Mouse (Mus musculus) adrenal gland (tissue): ENCODE measurements around the gene Atp5s.

ENCODE experiments used
- intact Hi-C: fragments of 180-260 bp; cut with DNase I; formaldehyde crosslinking; loops from one replicate; pipeline ENCODE4 v1.15.1; 2025
- microRNA-seq, 2 experiments: library from miRNA; unstranded; fragments of <30 nt; microRNA quantifications; one replicate each; pipeline ENCODE4; 2019

The Atp5s gene

DNA sequence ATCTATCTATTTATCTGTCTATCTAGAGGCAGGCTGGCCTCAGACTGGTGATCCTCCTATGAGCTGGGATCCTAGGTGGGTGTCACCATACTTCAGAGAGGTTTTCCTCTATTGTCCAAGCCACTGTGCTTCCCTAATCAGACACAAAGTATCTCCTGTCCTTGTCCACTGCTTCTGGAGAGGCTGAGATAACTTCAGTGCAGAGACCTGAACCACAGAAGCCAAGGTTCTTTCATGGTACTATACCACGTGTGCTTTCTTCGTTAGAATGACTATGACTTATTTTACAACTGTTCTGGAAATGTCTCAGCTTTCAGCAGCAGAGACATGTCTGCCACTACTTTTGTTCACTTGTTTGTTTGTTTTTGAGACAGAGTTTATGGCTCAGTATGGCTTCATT lies 44.1 kb downstream of the Atp5s start:
- intact Hi-C loops: loop anchor here (5.0 kb wide), 1 partner anchor 43 kb away; no protein-coding TSS in a partner anchor

DNA sequence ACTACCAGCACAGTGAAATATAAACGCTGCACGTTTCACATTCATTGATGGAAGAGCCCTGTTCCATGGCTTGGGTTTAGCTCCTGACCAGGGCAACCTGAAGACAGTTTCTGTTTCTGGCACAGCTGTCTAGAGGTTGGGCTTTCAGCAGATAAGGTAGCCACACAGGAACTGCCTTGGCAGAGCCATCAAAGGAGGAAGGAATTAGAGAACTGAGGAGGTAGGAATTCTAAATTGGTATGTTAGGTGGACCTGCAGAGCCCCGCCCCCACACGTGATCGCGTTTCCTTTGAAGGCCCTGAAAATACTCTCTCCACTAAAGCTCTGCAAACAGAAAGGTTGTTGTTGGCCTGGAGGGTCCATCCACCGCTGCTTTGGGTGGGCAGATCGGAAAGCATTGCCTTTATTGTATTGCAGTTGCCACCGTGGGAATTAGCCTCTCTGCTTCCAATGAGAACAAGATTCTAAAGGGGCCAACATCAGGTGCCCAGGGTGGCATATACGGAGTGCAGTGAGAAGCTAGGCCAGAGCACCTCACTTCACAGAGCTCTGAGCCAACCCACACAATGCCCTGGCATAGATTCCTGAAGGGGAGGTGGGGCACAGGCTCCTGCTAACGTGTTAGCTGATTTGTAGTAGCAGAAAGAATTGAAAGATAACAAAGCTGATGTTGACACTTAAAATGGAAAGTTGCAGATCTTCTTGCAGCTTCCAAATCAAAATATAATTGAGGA lies 52.0 kb downstream of the Atp5s start:
- intact Hi-C loops: no loop called here

DNA sequence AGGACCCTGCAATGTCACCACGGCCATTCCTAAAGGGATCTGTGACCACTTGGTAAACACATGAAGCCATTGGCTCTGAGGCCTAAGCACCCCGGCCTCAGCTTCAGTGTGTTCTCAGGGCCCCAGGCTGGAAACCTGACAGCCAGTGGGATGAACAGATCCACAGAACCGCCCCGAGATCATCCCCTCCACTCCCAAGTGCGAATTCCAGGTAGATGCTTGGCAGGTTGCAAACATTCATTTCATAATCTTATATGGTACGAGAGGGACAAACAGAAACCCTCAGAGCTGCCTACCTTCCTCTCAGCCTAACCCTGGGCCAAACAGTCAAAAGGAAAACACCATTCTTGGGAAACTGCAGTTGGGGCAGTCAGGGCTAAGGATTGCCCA lies 52.6 kb downstream of the Atp5s start:
- intact Hi-C loops: no loop called here

DNA sequence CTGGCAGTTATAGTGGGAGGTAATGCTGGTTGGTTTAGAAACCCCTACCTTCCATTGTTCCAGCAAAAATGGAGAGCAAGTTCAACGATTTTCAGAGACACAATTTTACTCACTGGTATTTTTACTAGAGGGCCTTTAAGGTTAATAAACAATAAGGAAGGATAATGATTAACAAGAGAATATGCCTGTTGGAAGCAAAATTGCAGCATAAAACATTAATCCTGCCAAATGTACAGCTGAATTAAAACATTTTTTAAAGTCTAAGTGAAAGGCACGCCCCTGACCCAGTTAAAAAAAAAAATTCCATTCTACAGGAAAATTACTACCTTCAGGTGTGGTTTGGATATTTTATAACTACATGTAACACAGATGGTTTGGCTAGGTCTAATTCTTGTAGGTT lies 53.2 kb downstream of the Atp5s start:
- intact Hi-C loops: no loop called here

DNA sequence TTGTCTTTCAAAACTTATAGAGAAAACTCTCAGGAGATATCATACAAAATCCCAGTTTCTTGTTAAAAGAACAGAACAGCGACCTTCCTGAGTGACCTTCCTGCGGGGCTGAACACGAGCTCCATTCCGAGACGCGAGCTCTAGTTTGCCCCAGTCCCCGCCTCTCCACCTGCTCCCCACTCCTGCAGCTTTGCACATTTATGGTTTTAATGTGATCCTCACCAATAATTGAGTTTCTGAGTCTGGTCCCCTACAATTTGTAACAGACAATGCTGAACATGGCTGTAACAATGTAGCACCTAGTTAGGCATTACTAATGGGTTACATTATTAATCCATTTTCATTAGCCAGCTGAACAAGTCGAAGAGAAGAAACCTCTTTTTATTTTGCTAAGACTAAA lies 56.7 kb downstream of the Atp5s start:
- intact Hi-C loops: no loop called here

DNA sequence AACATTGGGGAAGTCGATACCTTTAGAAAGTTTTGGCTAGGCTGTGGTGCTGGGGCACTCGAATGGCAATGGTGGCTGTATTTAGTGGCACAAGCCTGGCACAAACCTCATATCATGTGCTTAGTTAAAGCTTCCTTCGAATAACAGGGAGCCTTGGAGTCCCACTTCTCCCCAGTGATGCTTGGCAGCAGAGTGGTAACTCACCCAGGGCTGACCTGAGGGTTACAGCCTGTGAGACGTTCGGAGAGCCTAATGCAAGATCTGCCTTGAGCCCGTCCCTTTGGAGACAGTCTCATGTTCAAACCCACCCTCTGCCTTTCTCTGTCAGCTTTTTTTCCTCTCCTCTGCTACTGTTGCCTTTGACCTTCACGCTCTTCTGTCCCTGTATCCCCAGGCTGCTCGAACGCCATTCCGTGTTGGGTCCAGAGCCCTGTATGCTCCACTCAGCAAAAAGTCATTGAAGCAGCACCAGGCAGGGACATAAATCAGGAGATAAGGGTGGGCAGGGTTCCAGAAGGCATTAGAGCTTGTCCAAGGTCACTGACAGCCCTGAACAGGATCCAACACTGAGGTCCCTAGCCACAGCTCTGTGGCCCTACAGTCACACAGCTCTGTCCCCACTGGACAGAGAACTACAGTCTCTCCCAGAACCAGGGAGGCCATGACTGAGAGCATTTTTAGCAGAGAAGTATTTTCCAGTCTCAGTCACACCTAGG lies 57.3 kb downstream of the Atp5s start:
- intact Hi-C loops: no loop called here

DNA sequence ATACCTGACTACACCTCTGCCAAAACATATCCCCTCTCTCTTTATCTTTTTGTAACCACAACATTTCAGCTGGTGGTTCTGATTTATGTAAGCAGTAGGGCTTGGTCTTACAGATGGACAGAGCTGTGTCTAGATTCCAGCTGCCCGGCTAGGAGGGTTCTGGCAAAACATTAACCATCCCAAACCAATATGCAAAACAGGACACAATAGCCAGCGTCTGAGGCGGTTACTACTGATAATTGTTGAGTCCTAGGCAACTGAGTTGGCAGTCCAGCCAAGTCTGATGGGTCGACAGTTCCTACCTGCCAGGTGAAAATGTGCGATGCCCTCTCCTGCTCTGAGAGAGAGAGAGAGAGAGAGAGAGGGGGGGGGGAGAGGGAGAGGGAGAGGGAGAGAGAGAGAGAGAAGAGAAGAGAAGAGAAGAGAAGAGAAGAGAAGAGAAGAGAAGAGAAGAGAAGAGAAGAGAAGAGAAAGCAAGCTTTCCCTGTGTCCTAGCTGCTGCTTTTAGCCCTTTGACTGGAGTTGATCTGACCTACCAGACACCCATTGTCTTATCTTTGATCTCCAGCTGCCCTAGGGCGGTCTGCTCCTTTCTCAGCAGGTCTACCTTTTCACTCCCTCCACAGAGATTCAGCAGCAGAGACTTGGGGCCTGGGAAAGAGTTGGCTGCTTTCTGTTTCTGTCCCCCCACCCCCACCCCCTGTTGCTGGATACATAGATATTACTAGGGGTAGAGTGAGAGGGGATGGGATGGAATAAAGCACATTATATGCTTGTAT lies 58.7 kb downstream of the Atp5s start:
- intact Hi-C loops: no loop called here

DNA sequence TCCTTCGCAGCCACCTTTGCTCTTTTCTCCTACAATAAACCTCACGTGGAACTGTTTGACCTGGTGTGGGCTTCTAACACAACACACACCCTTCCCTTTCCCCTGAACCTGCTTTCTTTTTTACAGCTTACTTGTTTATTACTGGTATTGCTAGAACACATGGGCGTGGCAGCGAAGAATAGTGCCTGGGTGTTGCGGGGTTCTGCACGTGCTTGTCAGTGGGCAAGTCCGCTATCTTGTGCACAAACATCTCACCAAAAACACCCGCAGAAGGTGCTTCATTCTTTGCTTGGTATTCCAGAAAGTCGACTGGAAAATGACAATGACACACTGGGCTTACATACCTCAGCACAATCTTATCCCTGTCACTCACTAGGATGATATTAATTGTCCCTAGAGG lies 60.7 kb downstream of the Atp5s start:
- intact Hi-C loops: no loop called here

DNA sequence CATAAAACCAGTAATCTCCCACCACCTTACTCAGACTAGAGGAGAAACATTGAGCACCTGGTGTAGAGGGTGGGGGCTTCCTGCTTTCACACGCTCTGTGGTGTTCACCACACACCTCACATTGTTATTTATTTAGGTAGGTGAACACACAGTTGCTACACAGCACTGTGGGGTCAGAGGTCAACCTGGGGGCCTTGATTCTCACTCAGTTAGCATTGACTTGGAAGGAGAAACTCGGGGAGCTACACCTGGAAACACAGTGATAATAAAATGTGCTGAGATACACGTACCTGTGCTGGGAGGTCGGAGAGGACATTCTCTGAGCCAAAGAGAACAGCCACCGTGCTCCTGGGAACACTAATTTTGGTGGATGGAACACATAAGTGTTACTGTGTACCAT lies 63.6 kb downstream of the Atp5s start:
- intact Hi-C loops: no loop called here

DNA sequence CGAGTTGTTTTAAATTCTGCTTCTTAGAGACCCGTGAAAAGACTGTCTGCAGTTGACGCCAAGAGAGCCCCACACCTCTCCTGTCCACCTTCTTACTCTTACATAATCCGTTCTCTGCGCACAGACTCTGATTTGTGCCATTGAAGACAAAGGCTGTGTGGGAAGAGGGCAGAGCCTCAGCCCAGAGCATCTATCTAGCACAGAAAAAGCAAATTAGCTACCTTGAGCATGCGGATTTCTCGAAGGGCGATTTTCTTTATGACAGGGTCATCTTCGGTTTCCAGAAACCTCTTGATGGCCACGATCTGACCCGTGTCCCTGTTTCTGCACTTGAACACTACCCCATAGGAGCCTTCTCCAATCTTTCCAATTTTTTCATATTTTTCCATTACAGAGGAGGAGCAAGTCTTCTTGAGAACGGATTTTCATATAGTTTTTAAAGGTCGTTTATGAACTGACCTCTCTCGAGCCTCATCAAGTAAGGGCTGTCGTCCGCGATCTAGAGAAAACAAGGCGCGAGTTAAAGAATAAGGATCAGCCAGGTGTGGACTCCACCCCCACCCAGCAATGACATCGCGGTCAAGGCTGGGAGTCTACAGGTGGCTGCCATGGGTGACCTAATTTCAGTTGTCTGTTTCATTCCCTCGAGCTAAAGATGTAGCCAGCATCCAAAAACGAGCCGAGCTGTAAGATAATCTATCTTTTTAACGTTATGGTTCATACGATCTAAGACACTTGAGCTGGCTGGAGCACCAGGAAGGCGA lies 65.2 kb downstream of the Atp5s start:
- intact Hi-C loops: no loop called here

DNA sequence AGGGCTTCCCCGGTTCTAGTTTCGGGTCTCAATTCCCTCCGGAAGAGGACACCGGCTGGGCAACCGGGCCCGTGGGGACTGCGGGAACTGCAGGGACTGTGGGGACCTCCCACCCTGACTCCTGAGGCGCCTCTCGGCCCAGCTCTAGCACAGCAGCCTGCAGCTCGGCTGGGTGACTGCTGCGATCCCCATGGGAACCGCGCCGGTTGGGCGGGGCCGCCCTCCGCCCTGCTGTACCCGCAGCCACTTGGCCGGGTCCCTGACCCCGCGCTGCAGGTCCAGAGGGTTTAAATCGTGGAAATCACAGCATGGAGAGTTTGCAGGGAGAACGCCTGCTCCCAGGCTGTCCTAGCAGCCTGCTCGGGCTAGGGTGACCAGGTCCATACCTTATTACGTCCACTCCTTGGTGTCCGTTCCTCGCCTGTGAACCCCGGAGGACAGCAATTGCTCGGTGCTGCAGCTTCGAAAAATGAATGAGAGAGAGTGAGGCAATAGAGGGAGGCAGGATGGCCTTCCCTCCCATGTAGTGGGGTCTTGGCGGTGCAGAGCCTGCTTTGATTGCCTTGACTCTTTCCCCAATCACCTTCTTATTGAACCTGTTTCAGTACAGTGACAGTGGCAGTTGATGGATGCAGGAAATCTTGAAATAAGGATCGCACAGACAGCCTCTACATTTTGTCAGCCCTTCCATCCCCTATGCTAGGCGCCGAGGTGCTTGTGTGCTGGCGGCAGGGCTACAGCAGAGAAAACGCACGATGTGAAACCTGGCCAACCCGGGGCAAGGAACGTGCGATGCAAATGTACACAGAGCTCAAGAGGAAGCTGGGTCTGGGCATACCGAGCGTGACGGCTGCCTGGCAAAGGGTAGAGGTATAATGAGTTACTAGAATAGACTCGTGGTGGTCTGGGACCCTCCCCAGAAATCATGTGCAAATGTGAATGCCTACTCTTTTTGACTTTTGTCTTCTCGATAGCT lies 66.1 kb downstream of the Atp5s start, which contains the start of gene Cdkl1:
TSS of gene Cdkl1 (minus strand) at position 738 of the 976 bp plus-strand sequence.
- intact Hi-C loops: no loop called here

Small RNA genes within 50 kb of the gene (microRNA-seq; reads per million reads assigned to microRNA genes)
- 0 reads per million in 2 experiments for gene Mir681
